Mouse (Mus musculus) liver, embryonic 14.5 days (tissue): ENCODE measurements around the gene Gm49337. TPM values are rescaled to one million over a fixed set of nuclear protein-coding genes. Genes with fewer than 3 reads are reported as not detected.
A peak's percentile ranks its signal among the peaks of the same experiment; 100 is the strongest.

ENCODE experiments used
- ATAC-seq: fragments of 200-750 bp; cut with Nextera tagmentation; 2 replicates; pipeline ENCODE4 v1.8.0; 2017; ENCODE audit warnings: moderate number of reproducible peaks, mild to moderate bottlenecking, moderate library complexity; ENCODE audit not compliant: insufficient read depth
- DNase-seq, 3 experiments: peaks; one replicate each; pipeline ENCODE4 v3.0.0-alpha.2; 2012 to 2013; ENCODE audit warnings: low read depth in 3 of 3, low spot score in 3 of 3
- H3K27ac ChIP-seq: fragments of 300-500 bp; sonication (generic); 2 replicates; pipeline ENCODE4 v1.5.1; 2014; ENCODE audit warnings: moderate library complexity, mild to moderate bottlenecking, control low read depth, inconsistent platforms
- H3K27me3 ChIP-seq: fragments of 300-500 bp; sonication (generic); 2 replicates; pipeline ENCODE4 v1.6.1; 2014; ENCODE audit warnings: mild to moderate bottlenecking, low read length, moderate library complexity; ENCODE audit not compliant: control insufficient read depth, insufficient read depth
- H3K36me3 ChIP-seq: fragments of 300-500 bp; sonication (generic); replicated peaks from 2 replicates; pipeline ENCODE4 v1.6.1; 2014; ENCODE audit warnings: low read depth; ENCODE audit not compliant: control insufficient read depth, insufficient read depth
- H3K4me1 ChIP-seq, 2 experiments: fragments of 200-500 bp in 1 of 2; fragments of 300-500 bp in 1 of 2; sonication (generic) in 1 of 2; replicated peaks; 2 replicates each; pipeline ENCODE4 v1.6.1; 2012 to 2014; ENCODE audit warnings: antibody characterized with exemption in 1 of 2, inconsistent platforms in 1 of 2, low read length in 1 of 2; ENCODE audit not compliant: control insufficient read depth in 2 of 2, insufficient read depth in 2 of 2
- H3K4me2 ChIP-seq: fragments of 300-500 bp; sonication (generic); 2 replicates; pipeline ENCODE4 v1.6.1; 2014; ENCODE audit warnings: low read depth, mild to moderate bottlenecking, control low read depth, moderate library complexity
- H3K4me3 ChIP-seq, 2 experiments: fragments of 200-500 bp in 1 of 2; fragments of 300-500 bp in 1 of 2; sonication (generic) in 1 of 2; 2 replicates each; pipeline ENCODE4 v1.5.1; 2012 to 2014; ENCODE audit warnings: low read depth in 2 of 2, low read length in 2 of 2, mild to moderate bottlenecking in 2 of 2, control low read depth in 1 of 2, inconsistent platforms in 1 of 2, moderate library complexity in 1 of 2; ENCODE audit not compliant: insufficient read depth in 1 of 2
- H3K9ac ChIP-seq: fragments of 300-500 bp; sonication (generic); replicated peaks from 2 replicates; pipeline ENCODE4 v1.6.1; 2014; ENCODE audit warnings: mild to moderate bottlenecking, control low read depth, moderate library complexity
- H3K9me3 ChIP-seq: fragments of 300-500 bp; sonication (generic); 2 replicates; pipeline ENCODE4 v1.6.1; 2016; ENCODE audit warnings: low read length, mixed read lengths; ENCODE audit not compliant: control insufficient read depth
- CTCF ChIP-seq: IDR thresholded peaks from 2 replicates; pipeline ENCODE4 v1.5.1; 2016; ENCODE audit warnings: antibody characterized with exemption, low read depth, control low read depth
- EP300 ChIP-seq: IDR thresholded peaks from 2 replicates; pipeline ENCODE4 v1.6.1; 2016; ENCODE audit warnings: antibody characterized with exemption, low read depth
- WGBS: fragments of 180-500 bp; shearing (Covaris S2); extraction: QIAGEN DNeasy Blood & Tissue Kit; methylation state at CpG from one replicate; pipeline ENCODE4 v1.1.7; 2014; ENCODE audit not compliant: insufficient replicate concordance; 5-methylcytosine and 5-hydroxymethylcytosine counted together
- polyA plus RNA-seq, 2 experiments: library from polyadenylated mRNA; depleted of rRNA in 1 of 2; stranded (reverse) in 1 of 2; unstranded in 1 of 2; fragments of >200 nt; fragmentation: Nextera tagmentation in 1 of 2; extraction: Ambion mirVana in 1 of 2; gene quantifications; 2 replicates each; pipeline versions ENCODE4 v1.2.1 to v1.2.3; 2012 to 2014

The Gm49337 gene
- polyA plus RNA-seq, 2 experiments = not detected

DNA sequence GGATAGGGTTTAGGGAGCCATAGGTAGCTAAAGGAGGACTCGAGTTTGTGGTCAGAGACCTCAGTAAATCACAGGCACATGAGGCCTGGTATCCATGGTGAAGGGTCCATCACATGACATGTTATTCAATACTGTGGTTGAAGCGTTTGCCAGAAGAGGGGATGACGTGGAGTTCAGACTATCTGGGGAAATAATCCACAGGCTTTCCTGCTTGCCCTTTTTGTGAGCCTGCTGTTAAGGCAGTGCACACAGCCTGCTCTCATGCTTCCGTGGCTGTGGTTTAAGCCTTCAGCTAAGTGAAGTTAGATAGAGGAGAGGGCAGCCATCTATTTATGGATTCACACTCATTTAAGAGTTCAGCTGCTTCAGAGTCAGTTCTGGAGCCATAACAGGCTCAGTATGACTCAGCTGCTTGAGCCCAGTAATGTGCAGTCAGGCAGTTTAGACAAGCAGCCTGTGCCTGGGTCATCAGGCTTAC is 127.7 kb downstream of the Gm49337 start:
- Histone ChIP-seq H3K27me3 (no peaks in the 10 kb centered on the region), H3K27ac (no peak overlapping the region), H3K4me2 (no peak overlapping the region), H3K4me1 (no peaks in the 10 kb centered on the region), H3K9me3 (no peaks in the 10 kb centered on the region), H3K9ac (no peak overlapping the region), H3K36me3 (no peaks in the 10 kb centered on the region), H3K4me3 (no peak overlapping the region)
- no peak for TF ChIP-seq CTCF
- TF ChIP-seq EP300 = no peak
- WGBS = 6% methylated on average over 4 of the region's 4 CpGs
- ATAC-seq = 0 out of 2 replicates have a peak, but pooled peaks have one; percentile 37
- no peak for DNase-seq

DNA sequence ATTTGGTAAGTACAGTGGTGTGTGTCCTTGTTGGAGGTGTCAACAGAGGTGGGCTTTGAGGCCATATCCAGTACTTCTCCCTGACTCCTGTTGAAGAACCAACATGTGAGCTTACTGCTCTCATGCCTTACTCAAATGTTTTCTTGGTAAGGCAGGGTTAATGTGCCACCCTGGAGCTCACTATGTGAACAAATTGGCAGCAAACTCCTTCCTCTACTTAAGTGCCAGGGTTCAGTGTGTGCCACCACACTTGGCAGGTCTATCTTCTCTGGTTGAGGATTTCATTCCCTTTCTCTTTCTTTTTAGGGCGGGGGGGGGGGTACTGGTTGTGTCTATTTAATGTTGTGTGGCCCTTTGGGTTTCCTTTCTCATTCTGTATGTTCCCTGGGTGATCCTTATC is 131.4 kb downstream of the Gm49337 start:
- TF ChIP-seq CTCF = no peak
- no peak for TF ChIP-seq EP300
- Histone ChIP-seq H3K4me3 (no peak overlapping the region), H3K27me3 (no peaks in the 10 kb centered on the region), H3K4me2 (no peak overlapping the region), H3K9ac (no peak overlapping the region), H3K36me3 (peaks cover 8% of the 10 kb centered on the region; the same call in 1 of the 2 replicates), H3K4me1 (no peaks in the 10 kb centered on the region), H3K9me3 (no peaks in the 10 kb centered on the region), H3K27ac (no peak overlapping the region)
- no peak for ATAC-seq
- 21% methylated on average over 1 of the region's 1 CpGs for WGBS
- DNase-seq = no peak

GRCm38 (mm10) chr4:116317575-116317974 is 144.4 kb downstream of the Gm49337 start:
- H3K4me2 ChIP-seq = no peak overlapping the region
- H3K9ac ChIP-seq = no peak overlapping the region
- no peak for TF ChIP-seq CTCF
- no peak for TF ChIP-seq EP300
- DNase-seq = no peak
- H3K9me3 ChIP-seq = no peaks in the 10 kb centered on the region
- H3K27me3 ChIP-seq = no peaks in the 10 kb centered on the region
- no peak overlapping the region for H3K4me3 ChIP-seq
- H3K4me1 ChIP-seq = no peaks in the 10 kb centered on the region
- WGBS = 89% methylated on average over 4 of the region's 4 CpGs
- peaks cover 3% of the 10 kb centered on the region for H3K36me3 ChIP-seq
- H3K27ac ChIP-seq = no peak overlapping the region
- no peak for ATAC-seq

DNA sequence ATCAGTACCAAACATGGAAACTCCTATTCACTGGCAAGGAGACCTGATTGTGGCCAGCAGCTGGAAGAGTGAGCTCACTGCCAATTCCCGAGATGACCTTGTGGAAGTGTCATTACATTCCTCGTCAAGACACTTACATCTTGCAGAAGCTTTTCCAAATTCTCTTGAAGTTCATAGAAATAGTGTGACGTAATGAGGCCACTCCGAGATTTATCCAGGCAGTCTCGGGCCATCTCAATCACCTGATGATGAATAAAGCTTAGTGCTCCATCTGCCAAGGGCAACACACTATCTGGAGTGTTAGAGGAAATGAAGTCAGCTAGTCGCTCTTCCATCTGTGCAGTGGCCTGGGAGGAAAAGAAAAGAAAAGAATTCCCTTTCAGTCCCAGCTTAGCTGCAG is 148.9 kb downstream of the Gm49337 start:
- Histone ChIP-seq H3K27ac (no peak overlapping the region), H3K4me2 (no peak overlapping the region), H3K9ac (no peak overlapping the region), H3K36me3 (peaks cover 3% of the 10 kb centered on the region), H3K4me3 (no peak overlapping the region), H3K27me3 (no peaks in the 10 kb centered on the region), H3K9me3 (no peaks in the 10 kb centered on the region), H3K4me1 (no peaks in the 10 kb centered on the region)
- DNase-seq (no peak), ATAC-seq (no peak)
- TF ChIP-seq CTCF = no peak
- no peak for TF ChIP-seq EP300
- WGBS = 80% methylated on average over 6 of the region's 6 CpGs

DNA sequence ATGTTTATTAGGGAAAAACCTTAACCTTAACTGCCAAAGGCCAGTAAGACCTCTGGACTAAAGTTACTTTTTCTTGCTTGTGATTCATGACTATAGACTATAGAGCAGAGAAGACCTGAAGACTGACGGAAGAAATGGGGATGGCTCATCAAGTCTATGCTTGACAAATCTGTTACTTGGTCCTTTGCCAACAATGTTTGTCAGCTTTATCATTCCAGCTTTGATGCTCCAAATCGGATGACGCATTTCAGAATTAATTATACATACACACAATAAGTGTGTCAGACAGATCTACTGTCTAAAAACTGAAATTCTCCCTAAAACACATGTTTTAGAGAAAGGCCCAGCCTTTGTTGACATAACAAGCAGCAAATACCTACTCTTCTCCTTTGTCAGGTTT is 156.1 kb downstream of the Gm49337 start:
- no peak for DNase-seq
- ATAC-seq = no peak
- Histone ChIP-seq H3K9ac (no peak overlapping the region), H3K4me2 (no peak overlapping the region), H3K4me1 (no peaks in the 10 kb centered on the region), H3K4me3 (no peak overlapping the region), H3K36me3 (no peaks in the 10 kb centered on the region; the same call in 1 of the 2 replicates), H3K9me3 (no peaks in the 10 kb centered on the region), H3K27me3 (no peaks in the 10 kb centered on the region), H3K27ac (no peak overlapping the region)
- 81% methylated on average over 3 of the region's 3 CpGs for WGBS
- TF ChIP-seq CTCF = no peak
- no peak for TF ChIP-seq EP300
